Mouse (Mus musculus): ENCODE data around the gene Bst2.

DNA sequence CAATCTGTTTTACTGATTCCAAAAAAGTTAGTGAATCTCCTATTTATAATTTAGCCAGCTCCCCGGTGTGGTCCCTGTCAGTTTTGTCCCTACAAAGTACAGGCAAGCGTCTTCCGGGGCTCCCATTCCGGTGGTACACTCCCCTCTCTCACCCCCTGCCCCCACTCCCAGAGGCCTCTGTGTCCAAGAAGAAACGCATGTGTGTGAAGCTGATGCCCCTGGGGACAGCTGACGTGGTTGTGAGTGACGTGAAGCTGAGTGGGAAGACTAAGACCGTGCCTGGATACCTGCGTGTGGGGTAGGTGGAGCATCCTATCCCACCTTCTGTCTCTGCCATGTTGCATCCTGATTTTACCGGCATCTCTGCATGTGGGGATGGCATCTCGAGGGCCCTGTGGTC lies 7.8 kb upstream of the Bst2 start:
- no peak for TF ChIP-seq CTCF (IDR thresholded peaks at IDR 0.05; ENCODE audit: low read depth)
- no peak for TF ChIP-seq EP300 (IDR thresholded peaks at IDR 0.05; ENCODE audit: low read depth)
